Mouse (Mus musculus) layer of hippocampus, adult 18-20 months (tissue): ENCODE results near the gene Qars. TPM values are rescaled to one million over a fixed set of nuclear protein-coding genes. Genes with fewer than 3 reads are reported as not detected.
A peak's percentile ranks its signal among the peaks of the same experiment; 100 is the strongest.

ENCODE experiments used
- DNase-seq, 2 experiments: peaks; one replicate each; pipeline ENCODE4 v3.0.0; 2022; ENCODE audit warnings: low spot score in 2 of 2
- total RNA-seq, 2 experiments: library from RNA; stranded (reverse); gene quantifications; 2 replicates each; pipeline ENCODE4 v1.2.3; 2021

Gene Qars
- total RNA-seq, 2 experiments from 2014 or later: 74.4 to 83.4 TPM

GRCm38 (mm10) chr9:108486973-108487530 is 20.5 kb upstream of the Qars start:
- DNase-seq: no peak

DNA sequence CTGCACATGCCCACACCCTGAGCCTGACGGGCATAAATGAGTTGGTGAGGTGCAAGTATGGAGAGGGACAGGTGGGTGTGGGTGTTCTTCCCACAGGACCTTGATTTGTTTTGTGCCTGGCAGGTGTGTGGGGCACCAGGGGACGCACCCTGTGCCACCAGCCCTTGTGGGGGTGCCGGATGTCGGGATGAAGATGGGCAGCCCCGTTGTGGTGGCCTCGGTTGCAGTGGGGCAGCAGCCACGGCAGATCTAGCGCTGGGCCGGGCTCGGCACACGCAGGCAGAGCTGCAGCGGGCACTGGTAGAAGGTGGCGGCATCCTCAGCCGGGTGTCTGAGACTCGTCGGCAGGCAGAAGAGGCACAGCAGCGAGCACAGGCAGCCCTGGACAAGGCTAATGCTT is 19.1 kb upstream of the Qars start:
- no peak for DNase-seq

GRCm38 (mm10) chr9:108489215-108489614 is 18.3 kb upstream of the Qars start:
- no peak for DNase-seq

- peak in 1 of 2 experiments; percentile 26 for DNase-seq
Observed at GRCm38 (mm10) chr9:108489702-108490558, 17.6 kb upstream of the Qars start.

DNA sequence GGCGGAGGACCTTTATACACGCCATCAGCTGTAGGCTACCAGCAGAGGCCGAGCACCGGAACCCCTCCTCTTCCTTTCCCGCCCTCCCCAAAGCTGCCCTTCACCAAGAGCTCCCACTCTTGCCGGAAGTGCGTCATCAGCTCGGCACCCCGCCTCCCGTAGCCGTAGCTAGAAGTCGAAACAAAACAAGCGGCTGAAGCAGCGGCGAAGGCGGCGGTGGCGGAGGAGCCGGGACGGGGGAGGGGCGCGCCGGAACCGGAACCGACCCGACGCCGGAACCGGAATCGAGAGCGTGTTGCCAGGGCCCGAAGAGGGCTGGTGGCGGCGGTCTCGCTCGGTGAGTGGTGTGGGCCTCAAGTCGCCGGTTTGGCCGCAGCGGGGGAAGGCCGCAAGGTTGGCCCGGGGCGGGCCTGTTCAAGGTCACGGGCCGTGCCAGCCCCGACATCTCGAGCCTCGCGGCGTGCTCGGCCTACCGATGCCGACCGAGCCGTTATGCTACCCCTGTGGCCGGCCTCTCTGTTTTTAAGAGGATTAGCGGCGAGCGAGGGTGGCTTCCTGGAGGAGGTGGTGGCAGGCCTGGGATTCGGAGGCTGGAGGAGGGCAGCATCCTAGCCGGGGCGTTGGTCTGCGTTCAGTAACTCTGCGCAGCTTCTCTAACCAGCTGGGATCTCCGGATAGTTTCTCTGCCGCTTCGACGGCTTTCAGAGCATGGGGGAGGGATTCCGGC is 16.8 kb upstream of the Qars start, which contains the start of gene Usp19:
TSS of gene Usp19 (plus strand) at position 44 of the 727 bp plus-strand sequence.
- DNase-seq: peak; percentile 94 to 97

DNA sequence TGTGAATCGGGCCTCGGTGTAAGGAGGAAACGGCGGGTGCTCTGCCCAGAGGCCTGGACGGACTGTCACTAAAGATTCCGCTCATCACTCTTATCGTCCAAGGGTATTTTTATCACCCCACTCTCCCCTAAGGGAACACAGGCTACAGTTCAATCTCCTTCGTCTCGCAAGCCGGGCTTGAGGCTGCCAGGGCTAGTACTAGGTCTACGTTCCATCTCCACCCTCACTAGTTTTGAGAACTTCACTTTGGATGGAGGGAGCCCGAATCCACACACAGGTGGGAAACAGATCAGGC is 16.3 kb upstream of the Qars start:
- DNase-seq: no peak

DNA sequence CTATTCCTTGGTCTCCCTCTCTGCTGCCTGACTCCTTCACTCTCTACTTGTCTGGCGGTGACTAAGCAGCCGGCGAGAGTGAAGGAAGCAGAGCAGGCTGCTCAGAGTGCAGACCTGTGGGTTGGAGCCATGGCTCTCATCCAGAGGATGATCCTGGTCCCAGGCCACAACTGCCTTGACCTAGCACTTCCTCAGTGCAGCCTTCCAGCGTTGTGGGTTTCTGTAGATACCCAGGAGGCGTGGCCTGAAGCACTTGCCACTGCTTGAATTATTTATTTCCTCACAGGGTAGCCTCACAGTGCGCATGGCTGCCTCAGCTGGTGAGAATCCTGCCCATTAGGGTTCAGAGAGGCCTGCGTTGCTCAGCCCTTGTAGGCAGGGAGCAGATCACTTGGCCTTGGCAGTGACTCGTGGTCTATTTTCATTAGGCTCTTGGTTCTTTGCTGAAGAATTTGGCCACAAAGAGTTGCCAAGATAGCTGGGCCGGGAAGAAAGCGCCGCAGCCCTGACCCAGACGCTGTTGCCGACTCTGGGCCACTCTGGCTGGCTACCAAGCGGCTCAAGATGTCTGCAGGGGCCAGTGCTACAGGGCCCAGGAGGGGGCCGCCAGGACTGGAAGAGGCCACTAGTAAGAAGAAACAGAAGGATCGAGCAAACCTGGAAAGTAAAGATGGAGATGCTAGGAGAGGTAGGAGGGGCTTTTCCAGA is 15.3 kb upstream of the Qars start:
- peak in 1 of 2 experiments; percentile 32 for DNase-seq

DNA sequence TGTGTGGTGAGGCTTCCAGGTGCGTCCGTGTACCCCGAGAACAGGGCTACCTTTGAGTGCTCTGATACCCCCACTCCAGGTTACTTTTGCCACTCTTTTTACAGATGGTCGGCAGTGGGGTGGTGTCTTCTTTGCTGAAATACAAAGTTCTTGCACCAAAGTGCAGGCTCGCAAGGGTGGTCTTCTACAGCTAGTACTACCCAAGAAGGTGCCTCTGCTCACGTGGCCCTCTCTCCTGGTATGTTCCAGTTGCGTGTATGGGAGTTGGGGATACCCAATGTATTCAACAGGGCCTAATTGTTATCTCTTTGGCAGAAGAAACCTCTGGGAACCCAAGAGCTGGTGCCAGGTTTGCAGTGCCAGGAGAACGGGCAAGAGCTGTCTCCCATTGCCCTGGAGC is 14.3 kb upstream of the Qars start:
- no peak for DNase-seq

DNA sequence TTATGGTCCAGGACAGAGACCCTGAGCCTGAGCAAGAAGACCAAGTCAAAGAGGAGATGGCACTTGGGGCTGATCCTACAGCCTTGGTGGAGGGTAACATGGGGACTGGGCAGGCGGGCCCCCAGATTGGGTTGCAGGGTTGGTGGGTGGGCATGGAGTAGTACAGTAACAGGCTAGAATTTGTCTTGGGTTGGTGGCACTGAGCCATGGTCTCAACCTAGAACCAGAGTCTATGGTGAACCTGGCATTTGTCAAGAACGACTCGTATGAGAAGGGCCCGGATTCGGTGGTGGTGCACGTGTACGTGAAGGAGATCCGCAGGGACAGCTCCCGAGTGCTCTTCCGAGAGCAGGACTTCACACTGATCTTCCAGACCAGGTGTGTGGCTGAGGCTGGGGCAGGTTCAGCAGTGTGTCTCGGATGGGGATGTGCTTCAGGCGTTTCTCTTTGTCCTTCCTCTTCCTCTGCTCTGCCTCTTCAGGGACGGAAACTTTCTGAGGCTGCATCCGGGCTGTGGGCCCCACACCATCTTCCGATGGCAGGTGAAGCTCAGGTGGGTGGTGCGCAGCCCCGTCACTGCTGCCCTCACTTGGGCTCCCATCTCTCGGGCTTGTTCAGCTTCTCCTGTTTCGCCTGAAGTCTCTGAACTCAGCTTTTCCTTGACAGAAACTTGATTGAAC is 13.2 kb upstream of the Qars start:
- DNase-seq: no peak

DNA sequence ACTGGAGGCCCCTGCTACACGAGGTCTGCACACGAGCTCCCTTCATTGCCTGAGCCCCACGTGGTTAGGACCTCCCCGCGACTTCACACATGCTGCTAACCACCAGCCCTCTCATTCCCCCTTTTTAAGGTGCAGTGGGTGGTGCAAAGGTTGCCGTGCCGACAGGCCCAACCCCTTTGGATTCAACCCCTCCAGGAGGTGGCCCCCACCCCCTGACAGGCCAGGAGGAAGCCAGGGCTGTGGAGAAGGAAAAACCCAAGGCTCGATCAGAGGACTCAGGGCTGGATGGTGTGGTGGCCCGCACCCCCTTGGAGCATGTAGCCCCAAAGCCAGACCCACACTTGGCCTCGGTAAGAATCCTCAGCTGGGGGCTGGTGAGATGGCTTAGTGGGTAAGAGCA is 12.6 kb upstream of the Qars start:
- no peak for DNase-seq

- no peak for DNase-seq
Observed at GRCm38 (mm10) chr9:108499231-108499630, 8.3 kb upstream of the Qars start.

GRCm38 (mm10) chr9:108499943-108500342 is 7.6 kb upstream of the Qars start:
- DNase-seq: no peak

DNA sequence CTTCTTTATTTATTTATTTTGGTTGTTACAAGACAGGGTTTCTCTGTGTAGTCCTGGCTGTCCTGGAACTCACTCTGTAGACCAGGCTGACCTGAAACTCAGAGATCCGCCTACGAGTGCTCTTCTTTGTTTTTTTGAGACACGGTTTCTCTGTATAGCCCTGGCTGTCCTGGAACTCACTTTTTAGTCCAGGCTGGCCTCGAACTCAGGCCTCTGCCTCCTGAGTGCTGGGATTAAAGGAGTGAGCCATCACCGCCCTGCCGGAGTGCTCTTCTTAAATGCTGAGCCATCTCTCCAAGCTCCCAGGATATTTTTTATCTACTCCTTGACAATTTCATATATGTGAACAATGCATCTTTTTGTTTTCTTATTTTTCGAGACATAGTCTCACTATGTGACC is 605 bp upstream of the Qars start:
- no peak for DNase-seq

- no peak for DNase-seq
Observed at GRCm38 (mm10) chr9:108508776-108509175, 1.3 kb downstream of the Qars start.

GRCm38 (mm10) chr9:108516380-108517251 is 9.1 kb downstream of the Qars start, which contains the start of gene Qrich1:
Gene Qrich1, plus strand, starts transcription at chr9:108516806.
- peak; percentile 94 to 97 for DNase-seq

- peak; percentile 77 to 88 for DNase-seq
Observed at GRCm38 (mm10) chr9:108517253-108517930, 9.9 kb downstream of the Qars start.

DNA sequence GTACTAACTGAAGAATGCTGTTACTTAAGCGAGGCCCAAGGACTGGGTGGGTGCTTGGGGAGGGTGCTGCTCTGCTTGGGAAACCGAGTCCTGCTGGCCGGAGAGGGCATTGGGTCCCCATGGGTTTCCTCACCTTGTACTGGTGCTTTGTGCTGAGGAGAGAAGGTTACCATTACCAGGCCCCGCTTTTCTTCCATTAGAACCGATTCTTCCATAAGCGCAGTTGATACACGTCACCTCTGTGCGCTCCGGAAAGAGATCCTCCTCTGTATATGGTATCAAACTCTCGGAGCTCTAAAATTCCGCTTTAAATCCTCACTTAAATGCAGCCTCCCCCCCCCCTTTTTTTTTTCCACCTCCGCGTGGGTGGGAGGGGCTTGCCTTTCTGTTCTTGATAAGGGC is 10.4 kb downstream of the Qars start:
- peak; percentile 34 to 58 for DNase-seq

DNA sequence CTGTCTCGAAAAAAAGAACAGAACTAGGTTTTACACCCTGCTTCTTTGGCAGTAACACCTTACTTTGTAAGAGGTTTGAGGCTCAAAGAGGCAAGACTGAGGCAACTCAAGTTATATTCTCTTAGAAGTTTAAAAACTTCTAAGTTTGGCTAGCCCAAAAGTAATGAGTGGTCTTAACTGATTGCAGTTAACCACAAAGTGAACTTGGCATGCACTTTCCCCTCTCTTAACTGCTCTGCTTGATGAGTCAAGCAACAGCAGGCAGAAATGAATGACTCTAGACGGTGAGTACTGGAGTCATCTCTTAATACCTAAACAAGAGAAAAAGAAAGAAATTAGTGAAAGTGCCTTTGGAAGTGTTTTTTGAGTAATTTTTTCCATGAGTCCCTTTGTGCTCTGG is 14.1 kb downstream of the Qars start:
- no peak for DNase-seq

DNA sequence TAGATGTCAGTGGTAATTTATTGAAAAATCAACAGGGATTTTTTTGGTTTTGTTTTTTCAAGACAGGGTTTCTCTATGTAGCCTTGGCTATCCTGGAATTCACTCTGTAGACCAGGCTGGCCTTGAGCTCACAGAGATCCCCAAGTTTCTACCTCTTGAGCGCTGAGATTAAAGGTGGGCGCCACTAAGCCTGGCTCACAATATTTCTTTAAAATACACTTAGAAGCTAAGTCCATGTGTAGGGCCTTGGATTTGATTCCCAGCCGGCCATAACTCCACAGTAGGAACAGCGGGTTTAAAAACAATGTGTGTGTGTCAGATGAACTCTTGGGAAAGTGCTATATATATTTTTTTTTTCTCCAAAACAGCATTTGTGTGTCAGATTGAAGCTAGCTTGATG is 15.8 kb downstream of the Qars start:
- DNase-seq: no peak
